Mouse (Mus musculus) bone marrow macrophage, adult 2 months (primary cell): ENCODE measurements around the gene 7420426K07Rik. TPM values are rescaled to one million over a fixed set of nuclear protein-coding genes. Genes with fewer than 3 reads are reported as not detected.

Experiments
- H3K27ac ChIP-seq: 2 replicates; pipeline ENCODE4 v1.5.1; 2012; ENCODE audit warnings: low read depth, low read length; ENCODE audit not compliant: insufficient read depth
- H3K4me1 ChIP-seq: 2 replicates; pipeline ENCODE4 v1.6.1; 2012; ENCODE audit warnings: low read length; ENCODE audit not compliant: control insufficient read depth, insufficient read depth
- H3K4me3 ChIP-seq: 2 replicates; pipeline ENCODE4 v1.5.1; 2012; ENCODE audit warnings: mild to moderate bottlenecking, low read length, moderate library complexity; ENCODE audit not compliant: insufficient read depth
- CTCF ChIP-seq: IDR thresholded peaks from 2 replicates; pipeline ENCODE4 v1.5.1; 2012; ENCODE audit warnings: low read depth, mild to moderate bottlenecking, low read length, moderate library complexity
- POLR2A ChIP-seq: IDR thresholded peaks from 2 replicates; pipeline ENCODE4 v1.6.1; 2012; ENCODE audit warnings: mild to moderate bottlenecking, low read depth, low read length, borderline replicate concordance
- polyA plus RNA-seq: library from polyadenylated mRNA; stranded (reverse); fragments of >200 nt; gene quantifications from 2 replicates; pipeline ENCODE4 v1.2.4, GENCODE M21; 2012; ENCODE audit not compliant: missing spikeins, insufficient read depth, insufficient read length

7420426K07Rik gene
- polyA plus RNA-seq: not detected in 2 replicates

DNA sequence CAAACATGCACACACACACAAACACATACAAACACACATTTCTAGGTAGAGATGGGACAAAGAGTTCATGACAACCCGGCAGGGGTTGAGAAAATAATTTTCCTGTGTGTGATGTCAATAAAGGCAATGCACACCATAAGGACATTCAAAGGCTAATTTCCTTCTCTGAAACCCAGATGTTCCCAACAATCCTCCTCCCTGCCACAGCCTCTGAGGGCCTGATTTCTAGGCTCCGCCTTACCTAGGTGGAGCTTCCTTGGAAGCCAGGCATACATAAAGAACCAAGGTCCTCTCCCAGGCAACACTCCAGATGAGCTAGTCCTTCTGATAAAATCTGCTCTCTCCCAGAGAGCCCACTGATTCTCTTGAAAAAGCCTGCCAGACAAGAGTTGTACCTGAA, at the start of gene 7420426K07Rik:
7420426K07Rik (plus strand) TSS at position 301 of the 400 bp plus-strand sequence.
- Histone ChIP-seq H3K27ac (no peak within 1 kb of the TSS), H3K4me1 (no peaks in the 10 kb centered on the region), H3K4me3 (no peak within 1 kb of the TSS)
- TF ChIP-seq CTCF: no peak
- no peak for TF ChIP-seq POLR2A

DNA sequence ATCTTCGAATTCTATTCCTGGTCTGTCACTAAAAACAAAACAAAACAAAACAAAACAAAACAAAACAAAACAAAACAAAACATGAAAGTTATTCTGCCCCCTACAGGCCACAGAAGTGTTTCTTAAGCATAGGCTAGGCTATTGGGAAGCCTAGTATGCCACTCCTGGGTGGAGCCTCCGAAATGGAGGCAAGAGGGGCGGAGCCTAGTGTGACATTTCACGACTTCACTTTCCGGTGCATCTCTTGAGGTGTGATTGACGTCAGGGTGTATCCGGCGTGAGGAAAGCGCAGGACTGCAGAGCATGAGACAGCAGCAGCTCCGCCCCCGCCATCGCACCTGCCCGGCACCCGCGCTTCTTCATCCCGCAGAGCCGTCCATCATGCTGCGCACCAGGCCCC, 46.7 kb upstream of the 7420426K07Rik start, which contains the start of gene Prr23a2:
Prr23a2 (plus strand) TSS at position 285 of the 400 bp plus-strand sequence.
- Histone ChIP-seq H3K4me3 (no peak within 1 kb of the TSS), H3K27ac (no peak within 1 kb of the TSS), H3K4me1 (no peaks in the 10 kb centered on the region)
- TF ChIP-seq POLR2A: no peak
- TF ChIP-seq CTCF: no peak

DNA sequence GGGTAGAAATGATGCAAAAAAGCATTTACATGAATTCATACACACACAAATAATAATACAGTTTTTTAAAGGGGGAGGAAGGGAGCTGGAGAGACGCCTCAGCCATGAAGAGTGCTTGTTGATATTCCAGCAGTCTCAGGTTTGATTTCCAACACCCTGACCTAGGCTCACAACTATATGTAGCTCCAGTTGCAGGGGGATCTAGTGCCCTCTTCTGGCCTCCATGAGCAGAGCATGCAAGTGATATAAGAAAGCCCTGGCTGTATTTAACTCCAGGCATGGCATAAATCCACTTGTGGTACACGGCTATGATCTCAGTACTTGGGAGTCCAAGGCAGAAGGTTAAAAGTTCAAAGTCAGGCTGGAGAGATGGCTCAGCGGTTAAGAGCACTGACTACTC, 39.5 kb upstream of the 7420426K07Rik start:
- no peak overlapping the region for H3K27ac ChIP-seq
- TF ChIP-seq POLR2A: no peak
- TF ChIP-seq CTCF: no peak
- H3K4me1 ChIP-seq: no peaks in the 10 kb centered on the region
- no peak overlapping the region for H3K4me3 ChIP-seq

DNA sequence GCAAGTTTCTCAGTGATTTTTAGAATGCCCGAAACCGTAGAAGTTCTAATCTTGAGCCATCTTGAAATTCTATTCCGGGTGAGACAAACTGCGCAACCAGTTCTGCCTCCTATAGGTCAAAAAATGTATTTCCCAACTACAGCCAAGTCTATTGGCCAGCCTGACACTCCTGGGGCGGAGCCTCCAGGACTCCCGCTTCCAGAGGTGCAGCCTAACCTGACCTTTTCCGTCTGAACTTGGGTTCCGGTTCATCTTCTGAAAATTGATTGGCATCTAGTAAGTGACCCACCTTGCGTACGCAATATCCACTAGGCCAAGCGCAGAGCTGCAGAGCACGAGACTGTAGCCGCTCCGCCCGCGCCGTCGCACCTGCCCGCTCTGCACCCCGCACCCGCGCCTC, 38.3 kb upstream of the 7420426K07Rik start, which contains the start of gene Prr23a3:
Prr23a3 (plus strand) TSS at position 197 of the 400 bp plus-strand sequence.
- H3K4me1 ChIP-seq: no peaks in the 10 kb centered on the region

DNA sequence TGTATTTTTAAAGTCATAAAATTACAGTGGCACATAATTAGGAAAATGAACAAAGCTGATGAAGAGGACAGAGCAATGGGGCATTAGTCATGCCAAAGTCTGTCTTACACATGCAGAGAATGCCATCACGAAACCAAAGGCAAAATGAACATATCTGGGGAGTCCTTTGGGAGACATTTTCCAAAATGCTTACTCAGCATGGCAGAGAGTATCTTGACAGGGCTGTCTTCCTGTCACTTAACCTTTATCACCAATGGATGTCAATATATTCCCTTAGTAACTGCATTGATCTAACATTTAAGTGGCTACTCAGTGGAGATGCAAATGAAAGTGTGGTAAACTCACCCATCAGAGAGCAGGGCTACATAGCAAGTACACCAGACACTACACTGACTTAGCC, 1.4 kb upstream of the 7420426K07Rik start:
- Histone ChIP-seq H3K4me3 (no peak overlapping the region), H3K4me1 (no peaks in the 10 kb centered on the region), H3K27ac (no peak overlapping the region)
- TF ChIP-seq POLR2A: no peak
- TF ChIP-seq CTCF: no peak

More for the DNA sequence above, 38.3 kb upstream of the 7420426K07Rik start, which contains the start of gene Prr23a3:
- Histone ChIP-seq H3K27ac (no peak within 1 kb of the TSS), H3K4me3 (no peak within 1 kb of the TSS)
- TF ChIP-seq POLR2A (no peak), CTCF (no peak)

DNA sequence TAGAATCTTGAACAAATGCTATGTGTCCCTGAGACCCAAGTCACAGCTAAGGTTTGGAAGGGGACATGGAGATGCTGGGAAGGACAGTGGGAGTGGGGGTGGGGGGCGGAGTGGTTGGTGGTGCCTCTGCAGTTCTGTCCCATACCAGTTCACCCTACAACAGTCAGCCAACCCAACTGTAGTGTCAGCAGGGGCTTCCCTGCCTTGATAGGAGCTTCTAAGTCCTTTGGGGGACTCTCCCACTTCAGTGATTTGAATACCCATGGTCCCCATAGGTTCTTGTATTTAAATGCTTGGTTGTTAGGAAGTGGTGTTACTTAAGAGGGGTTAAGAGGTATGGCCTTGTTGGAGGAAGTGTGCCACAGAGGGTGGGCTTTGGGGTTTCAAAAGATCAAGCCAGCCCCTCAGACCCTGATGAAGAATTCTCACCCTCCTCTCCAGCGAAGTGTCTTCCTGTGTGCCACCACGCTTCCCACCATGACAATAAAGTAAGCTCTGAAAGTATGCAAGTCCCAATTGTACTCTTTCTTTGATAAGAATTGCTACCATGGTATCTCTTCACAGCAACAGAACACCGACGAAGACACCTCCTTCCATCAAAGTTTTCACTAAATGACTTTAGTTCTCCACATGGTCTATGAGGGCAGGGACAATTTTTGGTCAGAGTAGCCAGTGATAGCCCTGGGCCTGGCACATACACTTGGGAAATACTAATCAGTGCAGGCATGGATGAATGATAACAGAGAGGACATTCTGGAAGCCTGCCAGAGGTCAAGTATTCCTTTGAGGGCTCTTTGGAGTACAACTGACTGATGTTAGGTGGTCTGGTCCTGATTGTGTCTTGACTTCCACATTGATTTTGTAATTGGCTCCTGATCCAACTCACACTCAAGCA, 18.0 kb downstream of the 7420426K07Rik start:
- no peak for TF ChIP-seq POLR2A
- TF ChIP-seq CTCF: no peak
- Histone ChIP-seq H3K4me1 (no peaks in the 10 kb centered on the region), H3K27ac (no peak overlapping the region), H3K4me3 (no peak overlapping the region)

DNA sequence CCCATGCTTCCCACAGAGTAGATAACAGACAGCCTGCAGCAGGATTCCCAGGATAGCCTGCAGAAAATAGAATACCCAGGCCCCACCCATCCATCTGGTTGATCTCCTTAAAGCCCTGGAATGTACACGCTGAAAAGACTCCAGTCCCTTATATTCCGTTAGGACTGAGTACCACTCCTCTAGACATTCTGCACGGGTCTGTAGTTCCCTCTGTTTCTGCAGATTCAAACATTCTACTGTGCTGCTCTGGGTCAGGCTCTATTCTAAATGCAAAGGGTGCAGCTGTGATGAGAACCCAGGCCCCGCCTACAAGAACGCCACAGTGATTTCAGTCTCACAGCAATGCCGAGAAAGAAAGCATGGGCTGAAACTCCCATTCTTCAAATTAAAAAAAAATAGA, 20.2 kb downstream of the 7420426K07Rik start:
- no peak overlapping the region for H3K27ac ChIP-seq
- no peak overlapping the region for H3K4me3 ChIP-seq
- TF ChIP-seq POLR2A: no peak
- TF ChIP-seq CTCF: no peak
- no peaks in the 10 kb centered on the region for H3K4me1 ChIP-seq

DNA sequence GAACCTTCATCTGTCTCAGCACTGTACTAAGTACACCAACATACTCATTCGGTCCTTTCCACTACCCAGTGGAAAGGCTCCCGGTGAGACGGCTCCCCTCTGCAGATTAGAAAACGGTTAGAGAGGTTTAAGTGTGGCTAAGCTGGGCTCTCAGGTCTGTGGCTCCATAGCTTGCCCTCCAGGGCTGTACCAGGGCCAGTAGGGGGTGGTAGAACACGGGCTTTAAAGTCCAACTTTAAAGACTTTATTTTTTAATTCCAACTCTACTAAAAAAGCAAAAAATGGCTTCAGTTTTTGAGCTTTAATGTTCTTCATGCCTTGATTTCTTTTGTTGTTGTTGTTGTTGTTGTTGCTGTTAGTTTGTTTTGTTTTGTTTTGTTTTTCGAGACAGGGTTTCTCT, 21.3 kb downstream of the 7420426K07Rik start:
- Histone ChIP-seq H3K27ac (no peak overlapping the region), H3K4me1 (no peaks in the 10 kb centered on the region), H3K4me3 (no peak overlapping the region)
- TF ChIP-seq CTCF (no peak), POLR2A (no peak)

DNA sequence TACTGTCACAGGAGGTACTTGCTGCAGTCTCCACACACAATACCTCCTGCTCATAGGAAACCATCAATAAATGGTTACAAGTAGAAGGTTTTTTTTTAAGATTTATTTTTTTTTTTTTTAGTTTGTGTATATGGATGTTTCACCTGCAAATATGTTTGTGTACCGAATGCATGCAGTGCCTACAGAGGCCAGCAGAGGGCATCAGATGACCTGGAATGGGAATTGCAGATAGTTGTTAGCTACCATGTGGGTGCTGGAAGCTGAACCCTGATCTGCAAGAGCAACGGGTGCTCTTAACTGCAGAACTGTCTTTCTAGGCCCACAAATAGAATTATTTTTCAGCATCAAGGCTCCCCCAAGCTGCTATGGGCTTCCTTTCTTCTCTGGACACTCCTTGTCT, 26.6 kb downstream of the 7420426K07Rik start:
- Histone ChIP-seq H3K4me1 (no peaks in the 10 kb centered on the region), H3K4me3 (no peak overlapping the region), H3K27ac (no peak overlapping the region)
- TF ChIP-seq CTCF: no peak
- TF ChIP-seq POLR2A: no peak

DNA sequence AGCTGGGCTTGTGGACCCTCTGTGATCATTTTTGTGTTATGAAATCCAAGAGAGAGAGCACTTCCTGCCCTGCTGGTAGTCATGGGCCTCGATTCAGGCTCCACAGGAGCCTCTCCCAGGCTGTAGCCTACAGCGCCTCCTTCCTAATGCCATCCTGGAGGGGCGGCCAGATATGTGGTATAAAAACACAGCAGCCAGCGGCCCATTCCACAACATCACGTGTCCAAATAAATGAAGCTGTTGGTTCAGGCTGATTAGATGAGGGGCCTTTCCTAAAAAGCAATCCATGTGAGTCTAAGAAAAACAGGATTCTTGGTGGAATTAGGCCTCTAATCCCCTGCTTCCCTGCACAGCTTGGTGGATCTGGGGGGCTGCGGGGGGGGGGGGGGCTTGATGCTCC, 30.0 kb downstream of the 7420426K07Rik start:
- TF ChIP-seq POLR2A (no peak), CTCF (no peak)
- no peaks in the 10 kb centered on the region for H3K4me1 ChIP-seq

More for the DNA sequence above, 30.0 kb downstream of the 7420426K07Rik start:
- Histone ChIP-seq H3K27ac (no peak overlapping the region), H3K4me3 (no peak overlapping the region)
